Mouse (Mus musculus) myocyte (in vitro differentiated cells): ENCODE measurements at regions not wholly inside any gene's neighbourhood (a gene's known extent, or its start where the extent isn't known, plus 50 kb on each side); places are given as distances from the start of the nearest gene placed in this dataset.
A peak's percentile ranks its signal among the peaks of the same experiment; 100 is the strongest.
"Not testable (repeated sequence)": the region's sequence is repeated elsewhere in the genome, so short reads cannot be mapped to it uniquely, and the experiment has no call there.

Experiments
- H3K27me3 ChIP-seq: one replicate; pipeline ENCODE4 v1.6.1; 2011; ENCODE audit not compliant: control insufficient read depth, insufficient read depth, insufficient read length
- H3K36me3 ChIP-seq: one replicate; pipeline ENCODE4 v1.6.1; 2011; ENCODE audit not compliant: control insufficient read depth, insufficient read depth
- H3K4me2 ChIP-seq: one replicate; pipeline ENCODE4 v1.6.1; 2011; ENCODE audit warnings: low read depth, control low read depth
- H3K4me3 ChIP-seq: one replicate; pipeline ENCODE4 v1.5.1; 2011; ENCODE audit warnings: mild to moderate bottlenecking, control low read depth, moderate library complexity
- H3K79me2 ChIP-seq: one replicate; pipeline ENCODE4 v1.6.1; 2011; ENCODE audit not compliant: control insufficient read depth, insufficient read depth
- H3ac ChIP-seq: one replicate; pipeline ENCODE4 v1.6.1; 2011; ENCODE audit not compliant: control insufficient read depth, insufficient read length
- CEBPB ChIP-seq: IDR thresholded peaks from 2 replicates; pipeline ENCODE4 v1.6.1; 2011; ENCODE audit warnings: mild to moderate bottlenecking, moderate library complexity; ENCODE audit not compliant: poor library complexity, insufficient read depth, severe bottlenecking
- E2F4 ChIP-seq: IDR thresholded peaks from one replicate; pipeline ENCODE4 v1.6.1; 2011; ENCODE audit warnings: mild to moderate bottlenecking, control low read depth, moderate library complexity; ENCODE audit not compliant: insufficient read depth
- MAX ChIP-seq: IDR thresholded peaks from one replicate; pipeline ENCODE4 v1.6.1; 2011; ENCODE audit warnings: low read depth, mild to moderate bottlenecking, control low read depth
- MYOD1 ChIP-seq, 3 experiments: IDR thresholded peaks; one replicate each; pipeline ENCODE4 v1.6.1; 2011; ENCODE audit warnings: control low read depth in 2 of 3, low read depth in 2 of 3, mild to moderate bottlenecking in 2 of 3, moderate library complexity in 1 of 3; ENCODE audit not compliant: insufficient read length in 2 of 3, control insufficient read depth in 1 of 3
- MYOG ChIP-seq, 3 experiments: IDR thresholded peaks; one replicate each; pipeline ENCODE4 v1.6.1; 2011; ENCODE audit warnings: control low read depth in 2 of 3, low read depth in 2 of 3, mild to moderate bottlenecking in 2 of 3; ENCODE audit not compliant: insufficient read length in 2 of 3, control insufficient read depth in 1 of 3, insufficient read depth in 1 of 3
- POLR2A ChIP-seq: IDR thresholded peaks from one replicate; pipeline ENCODE4 v1.6.1; 2011; ENCODE audit warnings: low read depth, mild to moderate bottlenecking, control low read depth, moderate library complexity; ENCODE audit not compliant: insufficient read length
- POLR2AphosphoS2 ChIP-seq: IDR thresholded peaks from one replicate; pipeline ENCODE4 v1.6.1; 2011; ENCODE audit warnings: low read depth, control low read depth; ENCODE audit not compliant: insufficient read length
- REST ChIP-seq: IDR thresholded peaks from one replicate; pipeline ENCODE4 v1.6.1; 2011; ENCODE audit warnings: mild to moderate bottlenecking, control low read depth, moderate library complexity; ENCODE audit not compliant: insufficient read depth, insufficient read length
- TCF12 ChIP-seq: IDR thresholded peaks from one replicate; pipeline ENCODE4 v1.6.1; 2011; ENCODE audit warnings: mild to moderate bottlenecking, control low read depth; ENCODE audit not compliant: poor library complexity, insufficient read depth, severe bottlenecking
- TCF3 ChIP-seq: IDR thresholded peaks from one replicate; pipeline ENCODE4 v1.6.1; 2011; ENCODE audit warnings: low read depth, control low read depth; ENCODE audit not compliant: insufficient read length
- USF1 ChIP-seq: IDR thresholded peaks from one replicate; pipeline ENCODE4 v1.6.1; 2011; ENCODE audit warnings: low read depth, mild to moderate bottlenecking, control low read depth, moderate library complexity

- no peak overlapping the region for H3K4me2 ChIP-seq
- H3K4me3 ChIP-seq, result no peak overlapping the region
- no peaks in the 10 kb centered on the region for H3K36me3 ChIP-seq
- no peaks in the 10 kb centered on the region for H3K79me2 ChIP-seq
- H3ac ChIP-seq, result no peak overlapping the region
- TF ChIP-seq MYOG (IDR thresholded peaks at IDR 0.05; ENCODE audit: control insufficient read depth in 1 of 3, insufficient read depth in 1 of 3, insufficient read length in 2 of 3, low read depth in 2 of 3), result peak in 2 of 3 experiments; percentile 89 to 91
- TF ChIP-seq TCF12, result peak; percentile 23
- no peak for TF ChIP-seq POLR2AphosphoS2
- peak; percentile 21 for TF ChIP-seq MAX
- TF ChIP-seq TCF3, result peak; percentile 74
- peak; percentile 8 to 99 (median 98) for TF ChIP-seq MYOD1 (IDR thresholded peaks at IDR 0.05; ENCODE audit: control insufficient read depth in 1 of 3, insufficient read length in 2 of 3, low read depth in 2 of 3)
- H3K27me3 ChIP-seq, result no peaks in the 10 kb centered on the region
These were observed 1055.2 kb downstream of the Basp1 start for GRCm38 (mm10) chr15:24358398-24358797.

GRCm38 (mm10) chr15:24348975-24349560, 1064.5 kb downstream of the Basp1 start:
- H3K4me2 ChIP-seq, result no peak overlapping the region
- H3K27me3 ChIP-seq, result no peaks in the 10 kb centered on the region
- no peak overlapping the region for H3K4me3 ChIP-seq
- H3ac ChIP-seq, result no peak overlapping the region
- no peaks in the 10 kb centered on the region for H3K36me3 ChIP-seq
- TF ChIP-seq REST, result no peak
- TF ChIP-seq POLR2A, result no peak
- no peak for TF ChIP-seq E2F4
- H3K79me2 ChIP-seq, result no peaks in the 10 kb centered on the region

DNA sequence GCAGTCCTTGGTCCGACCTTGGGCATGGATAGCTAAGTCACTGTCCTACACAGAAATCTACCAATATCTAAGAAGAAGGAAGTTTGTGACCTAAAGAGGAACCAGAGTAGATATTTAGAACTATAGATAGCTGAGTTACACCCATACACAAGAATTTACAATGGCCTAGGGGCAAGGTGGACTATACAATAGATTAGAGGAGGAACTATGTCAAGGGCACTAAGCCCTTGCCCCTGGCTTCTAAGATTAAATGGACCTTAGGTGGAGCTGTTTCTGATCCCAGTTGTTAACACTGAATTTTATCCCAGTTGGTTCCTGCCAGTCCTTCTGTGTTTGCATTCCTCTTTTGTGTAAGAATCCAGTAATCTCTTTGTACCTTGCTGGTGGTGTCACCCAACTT, 1077.7 kb downstream of the Basp1 start:
- not testable (repeated sequence) for H3K27me3 ChIP-seq, H3K36me3 ChIP-seq, H3K4me2 ChIP-seq, H3K4me3 ChIP-seq, H3ac ChIP-seq, H3K79me2 ChIP-seq

- not testable (repeated sequence) for H3K36me3 ChIP-seq, H3ac ChIP-seq, H3K79me2 ChIP-seq, H3K4me3 ChIP-seq, H3K27me3 ChIP-seq
- peak overlapping the region; percentile 76 for H3K4me2 ChIP-seq
- peak in 1 of 3 experiments; percentile 71 for TF ChIP-seq MYOG (IDR thresholded peaks at IDR 0.05; ENCODE audit: control insufficient read depth in 1 of 3, insufficient read depth in 1 of 3, insufficient read length in 2 of 3, low read depth in 2 of 3)
- peak; percentile 91 for TF ChIP-seq CEBPB
- TF ChIP-seq MYOD1 (IDR thresholded peaks at IDR 0.05; ENCODE audit: control insufficient read depth in 1 of 3, insufficient read length in 2 of 3, low read depth in 2 of 3), result peak; percentile 64 to 83 (median 73)
- peak; percentile 63 for TF ChIP-seq TCF12
These were observed 1110.4 kb downstream of the Basp1 start for GRCm38 (mm10) chr15:24303123-24303522.

GRCm38 (mm10) chr15:24297236-24297635, 1116.3 kb downstream of the Basp1 start:
- no peak overlapping the region for H3K4me3 ChIP-seq
- H3K27me3 ChIP-seq, result no peaks in the 10 kb centered on the region
- H3K36me3 ChIP-seq, result no peaks in the 10 kb centered on the region
- no peak for TF ChIP-seq MYOD1 (IDR thresholded peaks at IDR 0.05; ENCODE audit: control insufficient read depth in 1 of 3, insufficient read length in 2 of 3, low read depth in 2 of 3)
- no peak for TF ChIP-seq CEBPB
- TF ChIP-seq E2F4, result no peak
- no peak overlapping the region for H3K4me2 ChIP-seq
- no peak overlapping the region for H3ac ChIP-seq
- H3K79me2 ChIP-seq, result no peaks in the 10 kb centered on the region

GRCm38 (mm10) chr15:24296798-24297197, 1116.8 kb downstream of the Basp1 start:
- H3ac ChIP-seq, result no peak overlapping the region
- H3K4me3 ChIP-seq, result no peak overlapping the region
- H3K79me2 ChIP-seq, result no peaks in the 10 kb centered on the region
- no peaks in the 10 kb centered on the region for H3K27me3 ChIP-seq
- TF ChIP-seq MYOD1 (IDR thresholded peaks at IDR 0.05; ENCODE audit: control insufficient read depth in 1 of 3, insufficient read length in 2 of 3, low read depth in 2 of 3) (no peak), USF1 (no peak), POLR2A (no peak), REST (no peak), MAX (no peak)
- H3K4me2 ChIP-seq, result no peak overlapping the region
- no peaks in the 10 kb centered on the region for H3K36me3 ChIP-seq
